Mouse (Mus musculus): ENCODE measurements around the gene Gcsam.

The Gcsam gene

GRCm38 (mm10) chr16:45653009-45653933 lies 43.1 kb downstream of the Gcsam start:
- 52% methylated on average over 17 of the region's 17 CpGs for WGBS

DNA sequence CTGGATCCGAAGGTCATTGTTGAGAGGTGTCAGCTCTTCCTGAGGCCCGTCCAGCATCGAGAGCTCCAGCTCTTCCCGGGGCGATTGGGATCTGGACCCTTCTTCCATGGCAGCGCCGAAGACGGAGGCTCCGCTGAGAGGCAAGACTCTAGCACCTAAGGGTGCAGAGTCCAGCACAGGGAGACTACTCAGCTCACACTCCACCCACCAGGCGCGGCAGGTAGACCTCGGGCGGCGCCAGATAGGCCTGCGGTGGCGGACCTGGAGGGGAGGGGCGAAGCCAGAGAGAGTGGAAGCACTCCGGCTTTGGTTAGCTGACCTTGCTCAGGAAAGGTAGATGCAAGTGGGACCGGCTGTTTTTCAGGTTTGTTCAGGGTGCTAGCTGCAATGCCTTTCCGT lies 43.8 kb downstream of the Gcsam start, which contains the start of gene BC016579:
TSS of gene BC016579 (minus strand) at position 135 of the 399 bp plus-strand sequence.
- WGBS, result 31% methylated on average over 20 of the region's 20 CpGs

GRCm38 (mm10) chr16:45654465-45654864 lies 44.3 kb downstream of the Gcsam start:
- 81% methylated on average over 9 of the region's 9 CpGs for WGBS

GRCm38 (mm10) chr16:45657574-45658159 lies 47.5 kb downstream of the Gcsam start:
- WGBS, result 89% methylated on average over 12 of the region's 12 CpGs

DNA sequence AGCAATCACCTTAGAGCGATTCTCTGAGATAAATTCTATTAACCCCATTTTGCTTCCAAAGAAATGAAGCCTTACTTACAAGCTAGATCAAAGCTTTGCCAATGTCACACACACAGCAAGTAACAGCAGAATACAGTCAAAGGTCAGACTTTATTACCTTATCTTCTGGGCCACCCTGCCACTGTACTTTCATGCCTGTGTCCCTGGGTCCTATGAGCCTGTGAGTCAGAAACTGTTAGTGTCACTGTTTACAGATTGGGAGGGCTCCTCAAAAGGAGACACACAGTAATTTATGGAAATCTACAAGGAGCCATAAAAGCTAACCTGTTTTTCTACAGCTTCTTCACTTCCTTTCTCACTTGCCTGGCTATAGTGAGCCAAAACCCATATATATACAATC lies 48.1 kb downstream of the Gcsam start:
- WGBS, result 91% methylated on average over 1 of the region's 1 CpGs

- WGBS, result 42% methylated on average over 4 of the region's 4 CpGs
These were observed 49.4 kb downstream of the Gcsam start for GRCm38 (mm10) chr16:45659596-45659995.

DNA sequence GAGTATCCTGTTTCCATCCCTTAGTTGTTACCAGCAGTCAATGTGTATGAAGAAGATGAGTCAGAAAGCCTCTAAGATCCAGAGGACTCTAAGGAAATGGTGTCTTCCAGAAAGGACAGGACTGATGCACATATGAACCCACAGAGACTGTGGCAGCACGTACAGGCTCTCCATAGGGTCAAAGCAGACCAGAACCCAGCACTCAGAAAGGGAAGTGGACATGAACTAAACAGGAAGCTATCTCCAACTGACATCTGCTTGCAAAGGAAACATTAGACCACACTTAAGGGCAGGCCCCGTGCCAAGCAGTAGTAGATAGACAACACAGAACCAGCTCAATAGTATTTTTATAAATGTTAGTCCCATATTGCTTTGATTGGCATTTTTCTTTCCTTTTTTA lies 56.0 kb downstream of the Gcsam start:
- WGBS, result 79% methylated on average over 2 of the region's 2 CpGs

GRCm38 (mm10) chr16:45668178-45668577 lies 58.0 kb downstream of the Gcsam start:
- 79% methylated on average over 3 of the region's 3 CpGs for WGBS

- 48% methylated on average over 4 of the region's 4 CpGs for WGBS
These were observed 59.8 kb downstream of the Gcsam start for GRCm38 (mm10) chr16:45670005-45670404.
